Mouse (Mus musculus) megakaryocyte, adult 5-6 weeks (primary cell): ENCODE data around the gene Polr1d. TPM values are rescaled to one million over a fixed set of nuclear protein-coding genes. Genes with fewer than 3 reads are reported as not detected.

Source experiments
- ATAC-seq: 2 replicates; pipeline ENCODE4 v1.8.0; 2016; ENCODE audit warnings: mild to moderate bottlenecking, inconsistent platforms; ENCODE audit not compliant: poor library complexity, severe bottlenecking
- total RNA-seq, 2 experiments: library from RNA; stranded (forward) in 1 of 2; stranded (reverse) in 1 of 2; fragments of 153-499, 151-499 nt in 1 of 2; fragments of 221-1000, 200-1000 nt in 1 of 2; gene quantifications; 2 replicates each; pipeline versions ENCODE4 v1.2.3 to v1.2.4; 2015 to 2017

Polr1d gene
- 126 and 134 TPM in 2 replicates for total RNA-seq (2015)
- total RNA-seq (2017), result 107 and 113 TPM in 2 replicates

GRCm38 (mm10) chr5:147076799-147077165 lies at the start of gene Polr1d:
TSS of gene Polr1d (plus strand) at chr5:147077050.
- ATAC-seq, result no peak

- no peak for ATAC-seq
Measured at GRCm38 (mm10) chr5:147031281-147031680, 45.6 kb upstream of the Polr1d start.

- no peak for ATAC-seq
Measured at GRCm38 (mm10) chr5:147033155-147033554, 43.7 kb upstream of the Polr1d start.

- no peak for ATAC-seq
Measured at GRCm38 (mm10) chr5:147034283-147034682, 42.6 kb upstream of the Polr1d start.

GRCm38 (mm10) chr5:147035301-147035700 lies 41.5 kb upstream of the Polr1d start:
- no peak for ATAC-seq

GRCm38 (mm10) chr5:147036028-147036427 lies 40.8 kb upstream of the Polr1d start:
- ATAC-seq, result no peak

- ATAC-seq, result no peak
Measured at GRCm38 (mm10) chr5:147036661-147037060, 40.2 kb upstream of the Polr1d start.

- no peak for ATAC-seq
Measured at GRCm38 (mm10) chr5:147037601-147038000, 39.2 kb upstream of the Polr1d start.

- ATAC-seq, result peak; percentile 56; the same call in 1 of the 2 replicates
Measured at GRCm38 (mm10) chr5:147039394-147039793, 37.5 kb upstream of the Polr1d start.

GRCm38 (mm10) chr5:147041965-147042937 lies 34.6 kb upstream of the Polr1d start:
- no peak for ATAC-seq

- no peak for ATAC-seq
Measured at GRCm38 (mm10) chr5:147043240-147043844, 33.5 kb upstream of the Polr1d start.

GRCm38 (mm10) chr5:147045311-147045710 lies 31.5 kb upstream of the Polr1d start:
- ATAC-seq, result no peak

- no peak for ATAC-seq
Measured at GRCm38 (mm10) chr5:147045929-147046328, 30.9 kb upstream of the Polr1d start.

- ATAC-seq, result peak; percentile 12; the same call in 1 of the 2 replicates
Measured at GRCm38 (mm10) chr5:147049544-147050209, 27.2 kb upstream of the Polr1d start.

- ATAC-seq, result peak; percentile 46
Measured at GRCm38 (mm10) chr5:147050816-147051499, 25.9 kb upstream of the Polr1d start.

GRCm38 (mm10) chr5:147051500-147052308 lies 25.1 kb upstream of the Polr1d start:
- no peak for ATAC-seq

GRCm38 (mm10) chr5:147052309-147052558 lies 24.6 kb upstream of the Polr1d start:
- no peak for ATAC-seq

GRCm38 (mm10) chr5:147053071-147053470 lies 23.8 kb upstream of the Polr1d start:
- no peak for ATAC-seq

GRCm38 (mm10) chr5:147053481-147053880 lies 23.4 kb upstream of the Polr1d start:
- ATAC-seq, result no peak

- no peak for ATAC-seq
Measured at GRCm38 (mm10) chr5:147054328-147054727, 22.5 kb upstream of the Polr1d start.
